Mouse (Mus musculus) G1E (cell line): ENCODE data around the gene Caap1.

Source experiments
- CTCF ChIP-seq: IDR thresholded peaks from 2 replicates; pipeline ENCODE4 v1.5.1; 2012; ENCODE audit warnings: low read depth, low read length, inconsistent platforms, mixed read lengths
- GATA1 ChIP-seq: IDR thresholded peaks from 2 replicates; pipeline ENCODE4 v1.6.1; 2012; ENCODE audit warnings: borderline replicate concordance, low read length, inconsistent platforms, mixed read lengths
- GATA2 ChIP-seq: IDR thresholded peaks from 2 replicates; pipeline ENCODE4 v1.6.1; 2012; ENCODE audit warnings: low read depth, low read length, inconsistent platforms, borderline replicate concordance
- POLR2AphosphoS5 ChIP-seq: IDR thresholded peaks from 2 replicates; pipeline ENCODE4 v1.6.1; 2012; ENCODE audit warnings: low read depth, low read length, inconsistent platforms; ENCODE audit not compliant: insufficient replicate concordance
- TAL1 ChIP-seq: conservative IDR thresholded peaks from 2 replicates; pipeline ENCODE4 v1.6.1; 2012; ENCODE audit warnings: low read depth, low read length, inconsistent platforms, mixed read lengths

- no peak for TF ChIP-seq CTCF
- no peak for TF ChIP-seq GATA1
- no peak for TF ChIP-seq TAL1
- TF ChIP-seq POLR2AphosphoS5 = no peak
- no peak for TF ChIP-seq GATA2
Observed at GRCm38 (mm10) chr4:94601395-94601794, 44.8 kb upstream of the Caap1 start.
